Mouse (Mus musculus) embryonic facial prominence, embryonic 13.5 days (tissue): ENCODE results near the gene Hcfc1. TPM values are rescaled to one million over a fixed set of nuclear protein-coding genes. Genes with fewer than 3 reads are reported as not detected.

ENCODE experiments used
- ATAC-seq: fragments of 200-750 bp; cut with Nextera tagmentation; 2 replicates; pipeline ENCODE4 v1.8.0; 2017; ENCODE audit warnings: low read depth; ENCODE audit not compliant: insufficient number of reproducible peaks, insufficient read depth, low FRiP score, low TSS enrichment
- H3K27ac ChIP-seq: fragments of 300-500 bp; sonication (generic); 2 replicates; pipeline ENCODE4 v1.5.1; 2015; ENCODE audit warnings: moderate library complexity, mild to moderate bottlenecking, inconsistent platforms
- H3K27me3 ChIP-seq: fragments of 300-500 bp; sonication (generic); 2 replicates; pipeline ENCODE4 v1.6.1; 2015; ENCODE audit warnings: mild to moderate bottlenecking, inconsistent platforms
- H3K36me3 ChIP-seq: fragments of 300-500 bp; sonication (generic); 2 replicates; pipeline ENCODE4 v1.6.1; 2015; ENCODE audit warnings: mild to moderate bottlenecking, inconsistent platforms
- H3K4me1 ChIP-seq: fragments of 300-500 bp; sonication (generic); 2 replicates; pipeline ENCODE4 v1.6.1; 2015; ENCODE audit warnings: inconsistent platforms
- H3K4me2 ChIP-seq: fragments of 300-500 bp; sonication (generic); 2 replicates; pipeline ENCODE4 v1.6.1; 2015; ENCODE audit warnings: moderate library complexity, mild to moderate bottlenecking, inconsistent platforms
- H3K4me3 ChIP-seq: fragments of 300-500 bp; sonication (generic); 2 replicates; pipeline ENCODE4 v1.5.1; 2015; ENCODE audit warnings: mild to moderate bottlenecking, inconsistent platforms
- H3K9ac ChIP-seq: fragments of 300-500 bp; sonication (generic); 2 replicates; pipeline ENCODE4 v1.6.1; 2015; ENCODE audit warnings: mild to moderate bottlenecking, inconsistent platforms
- H3K9me3 ChIP-seq: fragments of 300-500 bp; sonication (generic); 2 replicates; pipeline ENCODE4 v1.6.1; 2016; ENCODE audit warnings: inconsistent platforms
- WGBS: fragments of 180-500 bp; shearing (Covaris S2); methylation state at CpG from one replicate; pipeline ENCODE4 v1.1.7; 2015; ENCODE audit warnings: mixed read lengths; 5-methylcytosine and 5-hydroxymethylcytosine counted together
- polyA plus RNA-seq: library from polyadenylated mRNA; unstranded; fragments of >200 nt; fragmentation: Nextera tagmentation; extraction: Ambion mirVana; gene quantifications from 2 replicates; pipeline ENCODE4 v1.2.1, GENCODE M21; 2015

Hcfc1 gene
- polyA plus RNA-seq, 1 experiment from 2014 or later, result 65.4 TPM

DNA sequence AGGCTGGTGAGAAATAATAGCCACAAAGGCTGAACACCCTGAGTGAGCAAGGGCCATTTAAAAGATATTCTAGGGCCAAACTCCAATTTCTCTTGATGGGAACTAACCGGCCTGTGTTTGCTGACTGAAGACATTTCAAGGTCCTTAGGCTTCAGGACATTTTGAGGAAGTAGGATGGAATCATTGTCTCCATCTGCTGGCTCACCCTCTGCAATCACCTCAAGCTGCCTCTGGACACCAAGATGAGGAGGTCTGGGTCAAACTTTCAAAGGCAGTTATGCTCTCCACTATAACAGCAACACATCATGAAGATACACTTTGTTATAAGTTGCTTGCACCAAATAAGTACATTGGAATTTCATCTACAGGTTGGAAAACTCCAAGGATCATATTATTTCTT is 56.1 kb downstream of the Hcfc1 start:
- ATAC-seq, result no peak
- 83% methylated on average over 1 of the region's 1 CpGs for WGBS
- Histone ChIP-seq H3K9me3 (no peaks in the 10 kb centered on the region), H3K4me3 (no peak overlapping the region), H3K9ac (no peak overlapping the region), H3K4me2 (no peak overlapping the region), H3K27me3 (peaks cover 13% of the 10 kb centered on the region), H3K36me3 (no peaks in the 10 kb centered on the region), H3K4me1 (no peaks in the 10 kb centered on the region), H3K27ac (no peak overlapping the region)

- H3K9me3 ChIP-seq, result no peaks in the 10 kb centered on the region
- H3K9ac ChIP-seq, result no peak overlapping the region
- 72% methylated on average over 3 of the region's 3 CpGs for WGBS
- no peaks in the 10 kb centered on the region for H3K36me3 ChIP-seq
- H3K27me3 ChIP-seq, result no peaks in the 10 kb centered on the region
- no peaks in the 10 kb centered on the region for H3K4me1 ChIP-seq
- ATAC-seq, result no peak
- no peak overlapping the region for H3K27ac ChIP-seq
- no peak overlapping the region for H3K4me3 ChIP-seq
- H3K4me2 ChIP-seq, result no peak overlapping the region
Measured at GRCm38 (mm10) chrX:73897959-73898358, 68.2 kb downstream of the Hcfc1 start.

DNA sequence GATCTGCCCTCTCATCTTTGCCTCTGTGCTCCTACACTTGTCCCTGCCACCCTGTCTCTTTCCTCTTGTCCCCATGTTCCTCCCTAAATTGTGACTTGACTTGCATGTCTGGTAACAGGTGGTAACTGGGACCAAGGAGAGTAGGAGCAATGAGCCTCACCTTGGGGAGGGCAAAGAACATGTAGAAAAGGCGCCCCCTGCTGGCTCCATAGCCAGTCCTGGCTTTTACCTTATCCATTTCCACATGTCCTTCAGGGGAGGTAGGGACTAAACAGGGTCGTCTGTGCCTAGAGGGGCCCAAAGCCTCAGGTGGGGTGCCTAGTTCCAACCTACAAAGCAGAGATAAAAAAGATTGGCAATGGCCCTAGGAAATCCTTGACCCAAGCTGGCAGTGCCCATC is 70.4 kb downstream of the Hcfc1 start, which contains the start of gene L1cam:
L1cam (minus strand) TSS at position 387 of the 400 bp plus-strand sequence.
- no peak within 1 kb of the TSS for H3K4me2 ChIP-seq
- ATAC-seq, result no peak
- no peaks in the 10 kb centered on the region for H3K9me3 ChIP-seq
- no peak within 1 kb of the TSS for H3K27ac ChIP-seq
- WGBS, result 23% methylated on average over 2 of the region's 2 CpGs
- no peaks in the 10 kb centered on the region for H3K4me1 ChIP-seq
- no peaks in the 10 kb centered on the region for H3K36me3 ChIP-seq
- no peak within 1 kb of the TSS for H3K4me3 ChIP-seq
- no peaks in the 10 kb centered on the region for H3K27me3 ChIP-seq
- no peak within 1 kb of the TSS for H3K9ac ChIP-seq

DNA sequence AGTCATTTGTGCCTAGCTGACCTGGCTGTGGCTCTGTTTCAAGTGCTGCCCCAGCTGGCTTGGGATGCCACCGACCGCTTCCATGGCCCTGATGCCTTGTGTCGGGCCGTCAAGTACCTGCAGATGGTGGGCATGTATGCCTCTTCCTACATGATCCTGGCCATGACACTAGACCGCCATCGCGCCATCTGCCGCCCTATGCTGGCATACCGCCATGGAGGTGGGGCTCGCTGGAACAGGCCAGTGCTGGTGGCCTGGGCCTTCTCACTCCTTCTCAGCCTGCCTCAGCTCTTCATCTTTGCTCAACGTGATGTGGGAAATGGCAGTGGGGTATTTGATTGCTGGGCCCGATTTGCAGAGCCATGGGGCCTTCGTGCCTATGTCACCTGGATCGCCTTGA is 73.3 kb downstream of the Hcfc1 start:
- 91% methylated on average over 14 of the region's 14 CpGs for WGBS
- Histone ChIP-seq H3K27me3 (no peaks in the 10 kb centered on the region), H3K27ac (no peak overlapping the region), H3K36me3 (no peaks in the 10 kb centered on the region), H3K4me1 (no peaks in the 10 kb centered on the region), H3K4me3 (no peak overlapping the region), H3K4me2 (no peak overlapping the region), H3K9ac (no peak overlapping the region), H3K9me3 (no peaks in the 10 kb centered on the region)
- ATAC-seq, result no peak

Other genes with a start within 250 kb of the Hcfc1 start
- 13.9 and 15.4 TPM in 2 replicates for gene Abcd1, start 249.8 kb downstream of the Hcfc1 start, polyA plus RNA-seq
- gene Plxnb3, start 209.3 kb downstream of the Hcfc1 start, polyA plus RNA-seq, result 0.41 and 0.46 TPM in 2 replicates
- 3.0 and 3.5 TPM in 2 replicates for gene Srpk3, start 192.0 kb downstream of the Hcfc1 start, polyA plus RNA-seq
- 204 and 207 TPM in 2 replicates for gene Idh3g, start 179.5 kb downstream of the Hcfc1 start, polyA plus RNA-seq
- 182 and 192 TPM in 2 replicates for gene Ssr4, start 179.3 kb downstream of the Hcfc1 start, polyA plus RNA-seq
- gene Pdzd4, start 141.4 kb downstream of the Hcfc1 start, polyA plus RNA-seq, result 1.7 and 2.1 TPM in 2 replicates
- 0.07 and 0.17 TPM in 2 replicates for gene Avpr2, start 74.3 kb downstream of the Hcfc1 start, polyA plus RNA-seq
- 3.2 and 4.3 TPM in 2 replicates for gene L1cam, start 70.3 kb downstream of the Hcfc1 start, polyA plus RNA-seq
- 3.3 and 3.4 TPM in 2 replicates for gene Arhgap4, start 44.5 kb downstream of the Hcfc1 start, polyA plus RNA-seq
- gene Naa10, start 44.4 kb downstream of the Hcfc1 start, polyA plus RNA-seq, result 132 and 151 TPM in 2 replicates
- gene Renbp, start 35.5 kb downstream of the Hcfc1 start, polyA plus RNA-seq, result 25.7 and 27.6 TPM in 2 replicates
- gene Irak1, start 57.6 kb upstream of the Hcfc1 start, polyA plus RNA-seq, result 56.5 and 60.4 TPM in 2 replicates
- gene Opn1mw, start 161.1 kb upstream of the Hcfc1 start, polyA plus RNA-seq, result not detected in 2 replicates
- gene Mecp2, start 169.0 kb upstream of the Hcfc1 start, polyA plus RNA-seq, result 12.1 and 12.6 TPM in 2 replicates
- gene Tex28, start 201.5 kb upstream of the Hcfc1 start, polyA plus RNA-seq, result not detected in 2 replicates
- 0.14 TPM in 1 of 2 replicates, not detected in the other for gene Tktl1, start 210.9 kb upstream of the Hcfc1 start, polyA plus RNA-seq